Mouse (Mus musculus) lung, adult 2 months (tissue): ENCODE measurements around the gene Ankrd23.

Source experiments
- CTCF ChIP-seq: fragments of 200-500 bp; IDR thresholded peaks from 2 replicates; pipeline ENCODE4 v1.5.1; 2011; ENCODE audit warnings: mild to moderate bottlenecking, low read length, control low read depth; ENCODE audit not compliant: insufficient read depth
- POLR2A ChIP-seq: fragments of 200-500 bp; IDR thresholded peaks from 2 replicates; pipeline ENCODE4 v1.6.1; 2011; ENCODE audit warnings: low read depth, mild to moderate bottlenecking, control low read depth, low read length, borderline replicate concordance; ENCODE audit errors: extremely low read depth

DNA sequence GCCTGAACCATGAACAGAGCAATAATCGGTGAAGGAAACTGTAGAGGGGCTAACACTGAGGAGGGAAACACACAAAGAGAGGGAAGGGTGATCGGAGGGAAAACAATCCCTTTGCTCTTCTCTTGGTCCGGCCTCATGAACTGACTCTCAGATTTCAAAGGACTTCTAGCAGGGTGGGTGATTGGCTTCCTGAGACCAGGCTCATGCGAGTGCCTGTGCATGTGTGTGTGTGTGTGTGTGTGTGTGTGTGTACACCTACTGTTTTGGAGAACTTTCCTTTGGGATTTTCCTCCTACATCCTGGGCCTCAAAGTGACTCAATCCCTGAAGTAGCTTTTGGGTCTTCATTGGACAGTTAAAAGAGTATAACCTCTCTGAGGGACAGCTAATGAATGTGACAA, 49.6 kb upstream of the Ankrd23 start:
- no peak for TF ChIP-seq CTCF
- no peak for TF ChIP-seq POLR2A
